Mouse (Mus musculus) forebrain, embryonic 11.5 days (tissue): ENCODE measurements at regions not wholly inside any gene's neighbourhood (a gene's known extent, or its start where the extent isn't known, plus 50 kb on each side); places are given as distances from the start of the nearest gene placed in this dataset.

Source experiments
- ATAC-seq: fragments of 200-750 bp; cut with Nextera tagmentation; replicated peaks from 2 replicates; pipeline ENCODE4 v1.8.0; 2017; ENCODE audit warnings: moderate TSS enrichment; ENCODE audit not compliant: low FRiP score
- DNase-seq: peaks from one replicate; pipeline ENCODE4 v3.0.0-alpha.2; 2017; ENCODE audit warnings: low spot score
- H3K27ac ChIP-seq: fragments of 300-500 bp; sonication (generic); 2 replicates; pipeline ENCODE4 v1.5.1; 2014; ENCODE audit warnings: low read depth, low read length
- H3K27me3 ChIP-seq: fragments of 300-500 bp; sonication (generic); 2 replicates; pipeline ENCODE4 v1.6.1; 2014; ENCODE audit warnings: mild to moderate bottlenecking, low read length, mixed read lengths; ENCODE audit not compliant: control insufficient read depth, insufficient read depth
- H3K36me3 ChIP-seq: fragments of 300-500 bp; sonication (generic); 2 replicates; pipeline ENCODE4 v1.6.1; 2014; ENCODE audit warnings: mild to moderate bottlenecking, low read length, moderate library complexity, mixed read lengths; ENCODE audit not compliant: control insufficient read depth, insufficient read depth
- H3K4me1 ChIP-seq: fragments of 300-500 bp; sonication (generic); replicated peaks from 2 replicates; pipeline ENCODE4 v1.6.1; 2014; ENCODE audit warnings: low read length, mixed read lengths; ENCODE audit not compliant: control insufficient read depth, insufficient read depth
- H3K4me2 ChIP-seq: fragments of 300-500 bp; sonication (generic); 2 replicates; pipeline ENCODE4 v1.6.1; 2014; ENCODE audit warnings: low read depth, mild to moderate bottlenecking, low read length, moderate library complexity, mixed read lengths; ENCODE audit not compliant: severe bottlenecking
- H3K4me3 ChIP-seq: fragments of 300-500 bp; sonication (generic); 2 replicates; pipeline ENCODE4 v1.5.1; 2014; ENCODE audit warnings: low read depth, low read length
- H3K9ac ChIP-seq: fragments of 300-500 bp; sonication (generic); 2 replicates; pipeline ENCODE4 v1.6.1; 2014; ENCODE audit warnings: low read length
- H3K9me3 ChIP-seq: fragments of 300-500 bp; sonication (generic); 2 replicates; pipeline ENCODE4 v1.6.1; 2016; ENCODE audit warnings: low read length, mixed read lengths; ENCODE audit not compliant: control insufficient read depth
- WGBS: fragments of 180-500 bp; shearing (Covaris S2); extraction: QIAGEN DNeasy Blood & Tissue Kit; methylation state at CpG from one replicate; pipeline ENCODE4 v1.1.7; 2014; 5-methylcytosine and 5-hydroxymethylcytosine counted together

- no peak overlapping the region for H3K4me3 ChIP-seq
- 84% methylated on average over 5 of the region's 5 CpGs for WGBS
- H3K36me3 ChIP-seq, result no peaks in the 10 kb centered on the region
- DNase-seq (no peak), ATAC-seq (no peak)
- no peaks in the 10 kb centered on the region for H3K4me1 ChIP-seq
- H3K9ac ChIP-seq, result no peak overlapping the region
- H3K27me3 ChIP-seq, result no peaks in the 10 kb centered on the region
- H3K9me3 ChIP-seq, result no peaks in the 10 kb centered on the region
- no peak overlapping the region for H3K27ac ChIP-seq
- no peak overlapping the region for H3K4me2 ChIP-seq
Measured at GRCm38 (mm10) chr13:51324714-51325113, 83.7 kb upstream of the S1pr3 start.

DNA sequence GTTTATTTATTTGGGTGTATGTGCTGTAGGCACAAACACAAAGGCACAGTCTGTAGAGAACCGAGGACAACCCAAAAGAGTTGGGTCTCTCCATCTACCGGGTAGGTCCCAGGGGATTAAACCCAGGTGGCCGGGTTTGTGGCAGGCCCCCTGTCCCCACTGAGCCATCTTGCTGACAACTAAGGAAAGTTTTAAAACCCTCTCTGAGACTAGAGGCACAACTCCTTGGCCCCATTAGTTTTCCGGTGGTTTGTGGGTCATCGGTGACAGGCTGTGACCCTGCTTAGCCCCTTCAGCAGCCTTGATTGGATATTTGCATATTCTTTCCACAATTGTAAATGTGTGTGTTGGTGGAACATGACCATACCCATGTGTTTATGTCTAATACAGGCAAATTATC lies 83.1 kb upstream of the S1pr3 start:
- ATAC-seq (no peak), DNase-seq (no peak)
- no peaks in the 10 kb centered on the region for H3K36me3 ChIP-seq
- no peaks in the 10 kb centered on the region for H3K27me3 ChIP-seq
- no peak overlapping the region for H3K9ac ChIP-seq
- WGBS, result 58% methylated on average over 5 of the region's 5 CpGs
- H3K4me3 ChIP-seq, result no peak overlapping the region
- H3K27ac ChIP-seq, result no peak overlapping the region
- H3K4me2 ChIP-seq, result no peak overlapping the region
- no peaks in the 10 kb centered on the region for H3K9me3 ChIP-seq
- H3K4me1 ChIP-seq, result no peaks in the 10 kb centered on the region

DNA sequence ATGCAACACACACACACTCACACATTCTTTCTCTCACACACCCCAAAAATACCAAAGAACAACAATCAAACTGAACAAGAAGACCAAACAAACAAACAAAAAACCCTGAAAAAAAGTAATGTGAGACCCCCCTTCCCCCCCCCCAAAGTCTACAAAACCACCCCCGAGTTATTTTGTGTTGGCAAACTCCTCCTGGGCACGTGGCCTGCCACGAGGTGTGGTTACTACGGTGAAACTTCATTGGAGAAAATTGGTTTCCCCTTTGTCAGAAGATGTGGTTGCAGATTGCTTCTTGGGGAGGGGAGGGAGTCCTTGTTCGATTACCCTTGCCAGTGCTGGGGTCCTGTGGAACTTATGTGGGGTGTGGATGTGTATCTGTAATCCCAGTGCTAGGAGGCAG lies 82.3 kb upstream of the S1pr3 start:
- Histone ChIP-seq H3K27me3 (no peaks in the 10 kb centered on the region), H3K4me3 (no peak overlapping the region), H3K4me2 (no peak overlapping the region), H3K9ac (no peak overlapping the region), H3K4me1 (no peaks in the 10 kb centered on the region), H3K36me3 (no peaks in the 10 kb centered on the region), H3K27ac (no peak overlapping the region), H3K9me3 (no peaks in the 10 kb centered on the region)
- WGBS, result 77% methylated on average over 5 of the region's 5 CpGs
- ATAC-seq (no peak), DNase-seq (no peak)

- DNase-seq, result no peak
- Histone ChIP-seq H3K9ac (no peak overlapping the region), H3K27me3 (no peaks in the 10 kb centered on the region), H3K4me1 (no peaks in the 10 kb centered on the region), H3K36me3 (no peaks in the 10 kb centered on the region), H3K4me3 (no peak overlapping the region), H3K4me2 (no peak overlapping the region), H3K27ac (no peak overlapping the region), H3K9me3 (no peaks in the 10 kb centered on the region)
- no peak for ATAC-seq
- 61% methylated on average over 15 of the region's 15 CpGs for WGBS
Measured at GRCm38 (mm10) chr13:51328131-51328970, 80.1 kb upstream of the S1pr3 start.

DNA sequence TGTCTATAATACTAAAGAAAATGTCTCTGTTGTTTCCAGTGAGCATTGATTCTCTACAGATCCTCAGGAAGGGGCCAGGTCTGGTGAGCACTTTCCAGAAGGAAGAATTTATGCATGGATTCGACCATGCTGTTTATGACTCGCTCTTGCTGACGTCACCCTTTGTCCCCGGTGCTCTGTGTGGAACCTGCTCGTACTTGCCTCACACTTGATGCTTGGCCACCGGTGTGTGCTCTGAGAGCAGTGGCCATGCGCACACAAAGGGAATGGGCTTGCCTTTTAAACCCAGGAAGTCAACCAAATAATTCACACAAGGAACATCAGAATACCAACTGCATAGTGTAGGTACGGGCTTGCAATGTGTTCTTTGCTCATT lies 79.5 kb upstream of the S1pr3 start:
- DNase-seq (no peak), ATAC-seq (peak; percentile 63; the same call in 1 of the 2 replicates)
- H3K4me3 ChIP-seq, result no peak overlapping the region
- no peaks in the 10 kb centered on the region for H3K4me1 ChIP-seq
- H3K27ac ChIP-seq, result no peak overlapping the region
- H3K9ac ChIP-seq, result no peak overlapping the region
- no peak overlapping the region for H3K4me2 ChIP-seq
- H3K36me3 ChIP-seq, result no peaks in the 10 kb centered on the region
- H3K9me3 ChIP-seq, result no peaks in the 10 kb centered on the region
- no peaks in the 10 kb centered on the region for H3K27me3 ChIP-seq
- WGBS, result 40% methylated on average over 8 of the region's 8 CpGs

GRCm38 (mm10) chr13:51329717-51330116 lies 78.7 kb upstream of the S1pr3 start:
- Histone ChIP-seq H3K27ac (no peak overlapping the region), H3K4me2 (no peak overlapping the region), H3K4me1 (no peaks in the 10 kb centered on the region), H3K9me3 (no peaks in the 10 kb centered on the region), H3K27me3 (no peaks in the 10 kb centered on the region), H3K9ac (no peak overlapping the region), H3K36me3 (no peaks in the 10 kb centered on the region), H3K4me3 (no peak overlapping the region)
- DNase-seq (no peak), ATAC-seq (no peak)

GRCm38 (mm10) chr13:51332271-51332670 lies 76.2 kb upstream of the S1pr3 start:
- H3K4me2 ChIP-seq, result no peak overlapping the region
- no peaks in the 10 kb centered on the region for H3K4me1 ChIP-seq
- H3K4me3 ChIP-seq, result no peak overlapping the region
- no peaks in the 10 kb centered on the region for H3K27me3 ChIP-seq
- WGBS, result 79% methylated on average over 7 of the region's 7 CpGs
- ATAC-seq (no peak), DNase-seq (no peak)
- no peaks in the 10 kb centered on the region for H3K9me3 ChIP-seq
- H3K27ac ChIP-seq, result no peak overlapping the region
- H3K36me3 ChIP-seq, result no peaks in the 10 kb centered on the region
- H3K9ac ChIP-seq, result no peak overlapping the region

GRCm38 (mm10) chr13:51333481-51333880 lies 75.0 kb upstream of the S1pr3 start:
- Histone ChIP-seq H3K27ac (no peak overlapping the region), H3K4me1 (no peaks in the 10 kb centered on the region)
- ATAC-seq, result no peak

GRCm38 (mm10) chr13:51336726-51337125 lies 71.7 kb upstream of the S1pr3 start:
- Histone ChIP-seq H3K9ac (no peak overlapping the region), H3K27me3 (no peaks in the 10 kb centered on the region), H3K4me1 (no peaks in the 10 kb centered on the region), H3K27ac (no peak overlapping the region), H3K4me2 (no peak overlapping the region), H3K4me3 (no peak overlapping the region), H3K36me3 (no peaks in the 10 kb centered on the region), H3K9me3 (no peaks in the 10 kb centered on the region)
- ATAC-seq, result no peak
- WGBS, result 82% methylated on average over 5 of the region's 5 CpGs
- no peak for DNase-seq

More at GRCm38 (mm10) chr13:51333481-51333880, 75.0 kb upstream of the S1pr3 start:
- 88% methylated on average over 5 of the region's 5 CpGs for WGBS
- DNase-seq, result no peak
- H3K4me3 ChIP-seq, result no peak overlapping the region
- no peak overlapping the region for H3K4me2 ChIP-seq
- H3K9me3 ChIP-seq, result no peaks in the 10 kb centered on the region
- no peaks in the 10 kb centered on the region for H3K36me3 ChIP-seq
- no peak overlapping the region for H3K9ac ChIP-seq
- no peaks in the 10 kb centered on the region for H3K27me3 ChIP-seq
